Mouse (Mus musculus) heart, embryonic 14.5 days (tissue): ENCODE measurements around the gene Ints3. TPM values are rescaled to one million over a fixed set of nuclear protein-coding genes. Genes with fewer than 3 reads are reported as not detected.

ENCODE experiments used
- ATAC-seq: fragments of 200-750 bp; cut with Nextera tagmentation; 2 replicates; pipeline ENCODE4 v1.8.0; 2017; ENCODE audit warnings: low read depth, moderate TSS enrichment; ENCODE audit not compliant: insufficient number of reproducible peaks, insufficient read depth, low FRiP score
- H3K27ac ChIP-seq, 2 experiments: fragments of 200-500 bp in 1 of 2; fragments of 300-500 bp in 1 of 2; sonication (generic) in 1 of 2; replicated peaks in 1 of 2; 2 replicates each; pipeline ENCODE4 v1.5.1; 2012 to 2014; ENCODE audit warnings: low read depth in 2 of 2, low read length in 2 of 2, control low read depth in 1 of 2, mild to moderate bottlenecking in 1 of 2, mixed read lengths in 1 of 2; ENCODE audit not compliant: control insufficient read depth in 1 of 2, insufficient read depth in 1 of 2
- H3K27me3 ChIP-seq: fragments of 300-500 bp; sonication (generic); 2 replicates; pipeline ENCODE4 v1.6.1; 2014; ENCODE audit warnings: mild to moderate bottlenecking, low read length, control low read depth; ENCODE audit not compliant: control insufficient read depth, insufficient read depth
- H3K36me3 ChIP-seq: fragments of 300-500 bp; sonication (generic); 2 replicates; pipeline ENCODE4 v1.6.1; 2014; ENCODE audit warnings: mild to moderate bottlenecking, control low read depth, low read length, mixed read lengths; ENCODE audit not compliant: control insufficient read depth, insufficient read depth
- H3K4me1 ChIP-seq, 2 experiments: fragments of 200-500 bp in 1 of 2; fragments of 300-500 bp in 1 of 2; sonication (generic) in 1 of 2; 2 replicates each; pipeline ENCODE4 v1.6.1; 2012 to 2014; ENCODE audit warnings: low read length in 2 of 2, control low read depth in 1 of 2, mixed read lengths in 1 of 2; ENCODE audit not compliant: control insufficient read depth in 2 of 2, insufficient read depth in 2 of 2
- H3K4me2 ChIP-seq: fragments of 300-500 bp; sonication (generic); 2 replicates; pipeline ENCODE4 v1.6.1; 2014; ENCODE audit warnings: mild to moderate bottlenecking, low read length
- H3K4me3 ChIP-seq, 2 experiments: fragments of 200-500 bp in 1 of 2; fragments of 300-500 bp in 1 of 2; sonication (generic) in 1 of 2; 2 replicates each; pipeline ENCODE4 v1.5.1; 2012 to 2014; ENCODE audit warnings: low read length in 2 of 2, mild to moderate bottlenecking in 2 of 2, control low read depth in 1 of 2, low read depth in 1 of 2, moderate library complexity in 1 of 2; ENCODE audit not compliant: control insufficient read depth in 1 of 2, insufficient read depth in 1 of 2
- H3K9ac ChIP-seq: fragments of 300-500 bp; sonication (generic); 2 replicates; pipeline ENCODE4 v1.6.1; 2014; ENCODE audit warnings: mild to moderate bottlenecking, low read length
- H3K9me3 ChIP-seq: fragments of 300-500 bp; sonication (generic); 2 replicates; pipeline ENCODE4 v1.6.1; 2016; ENCODE audit warnings: low read length, control low read depth; ENCODE audit not compliant: control insufficient read depth
- WGBS: fragments of 180-500 bp; shearing (Covaris S2); extraction: QIAGEN DNeasy Blood & Tissue Kit; methylation state at CpG from one replicate; pipeline ENCODE4 v1.1.7; 2014; 5-methylcytosine and 5-hydroxymethylcytosine counted together
- polyA plus RNA-seq: library from polyadenylated mRNA; unstranded; fragments of >200 nt; fragmentation: Nextera tagmentation; extraction: Ambion mirVana; gene quantifications from 2 replicates; pipeline ENCODE4 v1.2.1, GENCODE M21; 2014

The Ints3 gene
- polyA plus RNA-seq = 21.0 and 22.1 TPM in 2 replicates

DNA sequence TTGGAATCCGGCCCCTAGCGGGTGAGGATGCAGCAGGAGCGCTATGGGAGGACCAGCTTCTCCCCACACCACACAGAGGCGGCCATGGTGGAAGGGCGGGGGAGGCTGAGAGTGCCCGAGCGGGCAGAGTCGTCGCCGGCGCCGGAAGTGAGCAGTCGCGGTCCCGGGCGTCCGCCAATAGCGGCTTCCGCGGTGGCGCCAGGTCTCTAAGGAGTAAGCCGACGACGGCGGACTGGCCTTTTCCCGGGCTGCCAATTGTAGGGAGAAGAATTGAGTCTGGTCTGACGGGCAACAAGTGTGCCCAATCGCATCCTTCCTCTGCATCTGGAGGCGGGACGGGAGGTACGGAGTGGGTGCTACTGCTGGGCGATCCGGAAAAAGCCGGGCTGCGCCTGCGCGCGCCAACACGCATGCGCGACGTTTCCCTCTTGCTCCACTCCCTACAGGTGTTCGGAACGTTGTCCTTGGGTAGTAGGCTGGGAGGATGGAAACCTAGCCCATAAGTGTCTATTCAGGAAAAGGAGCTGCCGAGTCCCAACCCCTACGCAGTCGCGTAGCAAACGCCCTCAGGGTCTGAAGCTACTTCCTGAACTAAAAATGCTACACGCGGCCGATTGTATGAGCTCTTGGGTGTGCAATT lies at the start of gene Ints3:
Gene Ints3 (minus strand): TSS at position 242 of the 640 bp plus-strand sequence.
- peak within 1 kb of the TSS; percentile 90 for H3K9ac ChIP-seq
- H3K4me2 ChIP-seq = peak within 1 kb of the TSS; percentile 82
- peak within 1 kb of the TSS; percentile 66 to 85 for H3K4me3 ChIP-seq
- H3K36me3 ChIP-seq = 0 out of 2 replicates have a peak, but pooled peaks cover 10% of the 10 kb centered on the region
- H3K9me3 ChIP-seq = no peaks in the 10 kb centered on the region
- no peaks in the 10 kb centered on the region for H3K27me3 ChIP-seq
- H3K4me1 ChIP-seq = peaks cover under 1 to 25% of the 10 kb centered on the region in 2 experiments; a peak in 3 of 4 replicates
- ATAC-seq = peak; percentile 99
- H3K27ac ChIP-seq = peak within 1 kb of the TSS; percentile 96 to 99
- under 1% methylated on average over 52 of the region's 52 CpGs for WGBS

DNA sequence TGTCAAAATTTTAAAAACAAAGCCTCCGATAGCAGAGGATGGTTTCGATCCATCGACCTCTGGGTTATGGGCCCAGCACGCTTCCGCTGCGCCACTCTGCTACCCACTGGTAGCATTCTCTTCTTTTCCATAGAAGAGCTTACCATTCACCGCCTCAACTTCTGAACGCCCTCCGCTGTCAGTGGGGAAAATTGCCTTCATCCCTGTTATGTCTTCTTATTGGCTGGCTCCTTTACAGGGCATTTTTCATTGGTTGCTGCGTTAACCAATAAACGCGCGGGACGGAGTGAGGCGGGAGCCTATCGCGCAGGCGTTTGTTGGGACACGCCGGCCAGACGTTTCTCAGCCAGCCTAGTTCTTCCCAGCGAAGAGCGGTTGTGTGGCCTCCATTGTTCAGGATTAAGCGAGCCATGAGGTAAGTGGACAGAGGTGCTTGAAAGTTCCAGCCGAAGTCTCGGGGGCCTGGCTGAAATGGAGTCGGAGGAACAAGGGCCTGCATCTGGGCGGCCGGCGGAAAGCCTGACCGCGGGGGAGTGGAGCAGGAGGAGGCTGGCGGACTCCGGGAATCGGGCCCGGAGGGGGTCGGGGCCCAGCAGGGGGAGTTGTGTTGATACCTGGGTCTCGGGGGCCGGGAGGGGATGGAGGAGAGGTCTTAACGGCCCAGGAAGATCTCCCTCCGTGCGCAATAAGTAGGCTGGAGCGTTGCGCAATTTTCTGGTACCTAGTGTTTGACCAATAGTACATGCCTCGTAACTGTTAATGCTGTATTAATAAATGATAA lies 42.6 kb upstream of the Ints3 start, which contains the start of gene Ilf2:
Gene Ilf2 (plus strand): TSS at position 296 of the 781 bp plus-strand sequence.
- WGBS = under 1% methylated on average over 45 of the region's 45 CpGs
- peak within 1 kb of the TSS; percentile 92 to 97 for H3K27ac ChIP-seq
- H3K4me2 ChIP-seq = peak within 1 kb of the TSS; percentile 70
- no peaks in the 10 kb centered on the region for H3K9me3 ChIP-seq
- peaks cover 0 to 8% of the 10 kb centered on the region in 2 experiments; a peak in 2 of 4 replicates for H3K4me1 ChIP-seq
- H3K27me3 ChIP-seq = no peaks in the 10 kb centered on the region
- H3K36me3 ChIP-seq = peaks cover 30% of the 10 kb centered on the region
- H3K4me3 ChIP-seq = peak within 1 kb of the TSS; percentile 79 to 92
- H3K9ac ChIP-seq = peak within 1 kb of the TSS; percentile 88
- ATAC-seq = peak; percentile 99

DNA sequence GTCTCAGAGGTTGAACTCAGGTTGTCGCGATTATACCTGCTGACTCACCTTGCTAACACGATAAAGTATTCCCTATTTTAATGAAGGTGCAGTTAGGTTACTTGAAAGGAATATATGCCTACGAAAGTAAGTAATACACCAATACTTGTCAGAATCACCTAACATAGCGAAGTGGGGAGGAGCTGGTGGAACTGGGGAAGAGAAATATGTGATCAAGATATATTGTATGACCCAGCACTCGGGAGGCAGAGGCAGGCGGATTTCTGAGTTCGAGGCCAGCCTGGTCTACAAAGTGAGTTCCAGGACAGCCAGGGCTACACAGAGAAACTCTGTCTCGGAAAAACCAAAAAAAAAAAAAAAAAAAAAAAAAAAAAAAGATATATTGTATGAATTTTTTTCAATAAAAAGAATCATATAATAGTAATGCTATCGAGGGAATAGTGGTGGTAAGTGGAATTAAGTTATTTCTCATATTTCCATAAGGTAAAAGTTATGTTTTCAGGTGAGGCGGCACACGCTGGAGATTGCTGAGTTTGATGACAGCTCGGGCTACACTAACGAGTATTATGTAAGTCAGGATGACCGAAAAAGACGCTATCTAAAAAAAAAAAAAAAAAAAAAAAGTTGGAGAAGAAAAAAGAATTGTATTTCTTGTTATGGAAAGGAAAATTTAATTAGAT lies 41.9 kb upstream of the Ints3 start:
- Histone ChIP-seq H3K4me3 (peak overlapping the region; percentile 19 to 35; a peak in 3 of 4 replicates), H3K27me3 (no peaks in the 10 kb centered on the region), H3K4me1 (peaks cover 0 to 8% of the 10 kb centered on the region in 2 experiments; a peak in 2 of 4 replicates), H3K9ac (no peak overlapping the region; the same call in 1 of the 2 replicates), H3K36me3 (peaks cover 22% of the 10 kb centered on the region), H3K27ac (no peak overlapping the region), H3K4me2 (peak overlapping the region; percentile 48), H3K9me3 (no peaks in the 10 kb centered on the region)
- 37% methylated on average over 15 of the region's 16 CpGs for WGBS
- no peak for ATAC-seq

DNA sequence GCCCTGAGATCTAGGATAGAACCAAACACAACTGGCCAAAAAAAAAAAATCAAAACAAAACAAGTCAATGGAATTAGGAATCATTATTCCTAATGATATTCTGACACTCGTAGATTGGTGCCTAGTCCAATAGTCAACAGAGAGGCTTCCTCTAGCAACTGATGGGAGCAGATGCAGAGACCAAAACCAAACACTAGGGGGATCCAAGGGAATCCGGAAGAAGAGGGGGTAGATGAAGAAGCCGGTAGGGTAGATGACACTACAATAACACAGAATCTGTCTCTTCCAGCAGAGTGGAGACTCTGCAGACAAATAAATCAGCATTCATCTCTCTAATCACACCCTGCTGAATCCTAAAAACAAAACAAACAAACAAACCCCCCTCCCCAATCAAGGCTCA lies 38.8 kb upstream of the Ints3 start:
- H3K9ac ChIP-seq = no peak overlapping the region
- H3K9me3 ChIP-seq = no peaks in the 10 kb centered on the region
- no peak overlapping the region for H3K4me2 ChIP-seq
- no peak overlapping the region for H3K4me3 ChIP-seq
- H3K27ac ChIP-seq = no peak overlapping the region
- peaks cover under 1% of the 10 kb centered on the region; the same call in 1 of the 2 replicates for H3K36me3 ChIP-seq
- H3K4me1 ChIP-seq = peaks cover 0 to 6% of the 10 kb centered on the region in 2 experiments; a peak in 2 of 4 replicates
- WGBS = 34% methylated on average over 3 of the region's 3 CpGs
- ATAC-seq = no peak
- H3K27me3 ChIP-seq = no peaks in the 10 kb centered on the region

DNA sequence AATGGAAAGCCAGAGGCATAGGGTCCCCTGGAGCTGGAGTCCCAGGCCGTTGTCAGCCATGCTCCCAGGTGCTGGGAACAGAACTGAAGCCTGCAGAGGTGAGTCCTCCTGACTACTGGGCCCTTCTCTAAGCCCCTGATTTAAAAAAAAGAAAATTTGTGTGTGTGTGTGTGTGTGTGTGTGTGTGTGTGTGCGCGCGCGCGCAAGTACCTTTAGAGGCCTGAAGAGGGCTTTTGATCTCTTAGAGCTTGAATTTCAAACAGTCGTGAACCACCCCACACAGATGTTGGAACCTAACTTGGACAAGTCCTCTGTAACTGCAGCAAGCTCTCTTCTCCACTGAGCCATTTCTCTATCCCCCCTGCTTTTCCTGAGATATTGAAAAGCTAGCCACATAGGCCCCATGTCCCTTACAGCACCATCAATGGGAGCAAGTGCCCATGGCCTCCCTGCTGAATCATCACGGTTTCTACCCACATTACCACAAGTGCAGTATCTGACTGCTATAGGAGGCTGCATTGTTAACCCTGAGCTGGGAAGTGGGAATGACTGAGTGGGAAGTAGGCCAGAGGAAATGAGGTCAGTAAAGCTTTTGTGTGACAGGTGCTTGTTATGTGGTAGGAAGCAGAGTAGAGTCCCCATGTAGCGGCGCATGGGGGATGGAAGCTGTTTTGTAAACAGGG lies 34.3 kb upstream of the Ints3 start:
- 89% methylated on average over 10 of the region's 10 CpGs for WGBS
- peaks cover 20% of the 10 kb centered on the region for H3K27me3 ChIP-seq
- H3K9ac ChIP-seq = no peak overlapping the region
- H3K27ac ChIP-seq = no peak overlapping the region
- H3K4me2 ChIP-seq = no peak overlapping the region
- peaks cover 2 to 10% of the 10 kb centered on the region in 2 experiments; a peak in 2 of 4 replicates for H3K4me1 ChIP-seq
- H3K9me3 ChIP-seq = no peaks in the 10 kb centered on the region
- H3K36me3 ChIP-seq = no peaks in the 10 kb centered on the region
- ATAC-seq = no peak
- no peak overlapping the region for H3K4me3 ChIP-seq

- Histone ChIP-seq H3K4me1 (peaks cover 4 to 11% of the 10 kb centered on the region in 2 experiments; a peak in 2 of 4 replicates), H3K36me3 (no peaks in the 10 kb centered on the region), H3K9ac (peak overlapping the region; percentile 73), H3K9me3 (no peaks in the 10 kb centered on the region), H3K4me3 (peak overlapping the region; percentile 45 to 58), H3K27me3 (peaks cover 20% of the 10 kb centered on the region), H3K27ac (no peak overlapping the region), H3K4me2 (peak overlapping the region; percentile 93)
- ATAC-seq = no peak
- WGBS = under 1% methylated on average over 15 of the region's 15 CpGs
These were observed 32.9 kb upstream of the Ints3 start for GRCm38 (mm10) chr3:90466311-90466766.
